ENCODE assay signal across 11 mouse cellular contexts in the genomic region with DNA sequence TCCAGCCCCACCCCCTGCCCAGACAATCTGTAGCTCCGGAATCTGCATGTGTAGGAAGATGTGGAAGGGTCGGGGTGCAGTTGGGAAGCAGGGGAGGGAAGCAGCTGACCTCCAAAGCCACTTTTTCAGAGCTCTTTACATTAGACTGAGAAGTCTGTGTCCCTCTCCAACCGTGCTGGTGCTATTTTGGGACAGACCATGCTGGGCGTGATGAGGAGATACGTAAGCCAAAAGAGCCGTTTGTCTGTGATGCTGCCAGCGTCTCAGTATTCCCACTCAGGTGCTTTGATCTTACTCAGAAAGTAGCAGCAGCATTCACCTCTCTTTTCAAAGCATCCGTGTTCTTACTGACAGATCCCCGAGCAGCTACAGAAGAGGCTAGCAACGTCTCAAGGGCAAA.
DNase-seq lines count a peak whose midpoint lies in the region; ATAC-seq and TF ChIP-seq lines count a peak whose summit lies in the region.
"Had no signal": no experiment of that assay in that cellular context is flagged by ENCODE, and none has a peak within 500 bp of the region (broad histone marks: within the 10 kb centered on the region; RNA-seq: fewer than 3 reads in every experiment).

No protein-coding gene starts in this region.

- H3K9ac ChIP-seq in lung, embryonic 16.5 days (ENCODE audit: low read length): 0 out of 2 replicates have a peak overlapping the region, but pooled peaks have one; percentile 37
- H3K9ac ChIP-seq: liver, embryonic 15.5 days; neural tube, embryonic 13.5 days had no signal

- H3K9me3 ChIP-seq in lung, embryonic 16.5 days (ENCODE audit: control insufficient read depth, low read length): no peaks in the 10 kb centered on the region
- H3K9me3 ChIP-seq: liver, embryonic 15.5 days; neural tube, embryonic 13.5 days had no signal

- H3K27ac ChIP-seq in lung, embryonic 16.5 days (ENCODE audit: low read length): no peak overlapping the region
- peak overlapping the region; percentile 65 for H3K27ac ChIP-seq in embryonic fibroblast, embryonic 13.5 days (ENCODE audit: insufficient read depth, low read length)
- peak overlapping the region; percentile 95 for H3K27ac ChIP-seq in olfactory bulb, adult 2 months (ENCODE audit: insufficient read depth, low read depth, low read length)
- H3K27ac ChIP-seq: kidney, postnatal 0 days; liver, embryonic 15.5 days had no signal

- H3K4me2 ChIP-seq in lung, embryonic 16.5 days (ENCODE audit: low read depth, low read length): no peak overlapping the region
- H3K4me2 ChIP-seq: liver, embryonic 15.5 days; neural tube, embryonic 13.5 days had no signal

- WGBS in lung, embryonic 16.5 days: 21% methylated on average over 10 of the region's 10 CpGs
- 21% methylated on average over 10 of the region's 10 CpGs for WGBS in olfactory bulb, adult 2 months

- H3K27me3 ChIP-seq in lung, embryonic 16.5 days (ENCODE audit: control insufficient read depth, insufficient read depth, low read depth, low read length): no peaks in the 10 kb centered on the region
- H3K27me3 ChIP-seq: liver, embryonic 15.5 days; neural tube, embryonic 13.5 days had no signal

- DNase-seq in frontal cortex, adult 2 months (ENCODE audit: extremely low spot score in 1 of 2, low spot score in 1 of 2): no peak
- DNase-seq in lung, postnatal 36 days: no peak
- no peak for DNase-seq in thymus, postnatal 14 days
- DNase-seq in kidney, adult 11 months: no peak

- no peak overlapping the region for H3K4me3 ChIP-seq in lung, embryonic 16.5 days (ENCODE audit: low read length)
- H3K4me3 ChIP-seq in embryonic fibroblast, embryonic 13.5 days (ENCODE audit: insufficient read depth, low read length): no peak overlapping the region
- H3K4me3 ChIP-seq in olfactory bulb, adult 2 months (ENCODE audit: insufficient read depth, low read depth, low read length): no peak overlapping the region
- H3K4me3 ChIP-seq: liver, embryonic 15.5 days; neural tube, embryonic 13.5 days had no signal

- TF ChIP-seq CTCF in embryonic fibroblast, embryonic 13.5 days (IDR thresholded peaks at IDR 0.05; ENCODE audit: borderline replicate concordance, insufficient read depth, low read length): no peak
- TF ChIP-seq CTCF in olfactory bulb, adult 2 months (IDR thresholded peaks at IDR 0.05; ENCODE audit: insufficient read depth, low read depth, low read length): no peak

- no peaks in the 10 kb centered on the region for H3K36me3 ChIP-seq in lung, embryonic 16.5 days (ENCODE audit: control insufficient read depth, insufficient read depth, low read length)
- H3K36me3 ChIP-seq: liver, embryonic 15.5 days; neural tube, embryonic 13.5 days had no signal

- H3K4me1 ChIP-seq in lung, embryonic 16.5 days (replicated peaks; ENCODE audit: control insufficient read depth, insufficient read depth, low read length): peaks cover 15% of the 10 kb centered on the region
- H3K4me1 ChIP-seq in embryonic fibroblast, embryonic 13.5 days (ENCODE audit: control insufficient read depth, insufficient read depth, low read length): peaks cover 15% of the 10 kb centered on the region
- peaks cover 43% of the 10 kb centered on the region for H3K4me1 ChIP-seq in olfactory bulb, adult 2 months (ENCODE audit: control insufficient read depth, insufficient read depth, low read length)
- H3K4me1 ChIP-seq: liver, embryonic 15.5 days had no signal

- no peak for TF ChIP-seq POLR2A in embryonic fibroblast, embryonic 13.5 days (IDR thresholded peaks at IDR 0.05; ENCODE audit: low read depth, low read length)
- TF ChIP-seq POLR2A in olfactory bulb, adult 2 months (IDR thresholded peaks at IDR 0.05; ENCODE audit: insufficient read depth, low read depth, low read length): no peak

- peak; percentile 52 for ATAC-seq in frontal cortex, adult (ENCODE audit: low TSS enrichment)
- no peak for ATAC-seq in lung, embryonic 16.5 days (ENCODE audit: low read depth)
